14 mouse cellular contexts compared by ENCODE assay signal in the genomic region with DNA sequence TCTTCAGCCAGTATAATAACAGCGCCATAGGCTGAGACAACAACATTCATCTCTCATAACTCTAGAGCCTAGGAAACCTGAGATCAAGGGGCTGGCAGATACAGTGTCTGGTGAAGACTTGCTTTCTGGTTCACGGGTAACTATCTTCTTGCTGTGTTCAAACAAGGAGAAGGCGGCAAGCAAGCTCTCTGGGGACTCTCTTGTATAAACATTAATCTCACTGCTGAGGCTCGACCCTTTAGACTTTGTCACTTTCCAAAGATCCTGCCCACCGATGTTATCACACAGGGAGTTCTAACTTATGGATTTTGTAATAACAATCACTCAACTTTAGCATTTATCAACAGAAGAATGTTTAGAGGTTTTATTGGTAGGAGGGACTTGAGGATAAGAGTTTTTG.
A peak's percentile ranks its signal among the peaks of the same experiment; 100 is the strongest.
DNase-seq lines count a peak whose midpoint lies in the region; ATAC-seq lines count a peak whose summit lies in the region.
"Had no signal": no experiment of that assay in that cellular context is flagged by ENCODE, and none has a peak within 500 bp of the region (broad histone marks: within the 10 kb centered on the region; RNA-seq: fewer than 3 reads in every experiment).

No protein-coding gene starts in this region.

- H3K27ac ChIP-seq in heart, embryonic 12.5 days (ENCODE audit: poor library complexity, severe bottlenecking): no peak overlapping the region
- H3K27ac ChIP-seq in kidney, embryonic 16.5 days (ENCODE audit: low read length): no peak overlapping the region
- H3K27ac ChIP-seq: limb, embryonic 13.5 days; liver, embryonic 15.5 days; midbrain, embryonic 12.5 days; neural tube, embryonic 12.5 days had no signal

- peaks cover 10% of the 10 kb centered on the region for H3K4me1 ChIP-seq in heart, embryonic 12.5 days (replicated peaks)
- H3K4me1 ChIP-seq in kidney, embryonic 16.5 days (ENCODE audit: insufficient read depth, low read length): 0 out of 2 replicates have a peak, but pooled peaks cover 6% of the 10 kb centered on the region
- H3K4me1 ChIP-seq: limb, embryonic 13.5 days; liver, embryonic 15.5 days had no signal

- ATAC-seq in heart, embryonic 12.5 days (ENCODE audit: insufficient number of reproducible peaks, low FRiP score): no peak
- ATAC-seq in kidney, embryonic 16.5 days (ENCODE audit: low FRiP score, low TSS enrichment): peak; percentile 35; the same call in 1 of the 2 replicates

- no peak overlapping the region for H3K9ac ChIP-seq in heart, embryonic 12.5 days
- no peak overlapping the region for H3K9ac ChIP-seq in kidney, embryonic 16.5 days (replicated peaks; ENCODE audit: low read length)
- H3K9ac ChIP-seq: limb, embryonic 13.5 days; liver, embryonic 15.5 days; midbrain, embryonic 12.5 days; neural tube, embryonic 12.5 days had no signal

- DNase-seq in heart, postnatal 36 days: no peak
- peak; percentile 12 for DNase-seq in kidney, adult 11 months
- no peak for DNase-seq in kidney, postnatal 4 days
- peak; percentile 17 to 54 for DNase-seq in kidney, postnatal 36 days
- DNase-seq in urinary bladder, postnatal 10 days (ENCODE audit: low spot score): no peak
- DNase-seq: adrenal gland, adult 2 months; right cerebral cortex, postnatal 4 days; thymus, adult 2 months had no signal

- H3K9me3 ChIP-seq in heart, embryonic 12.5 days (replicated peaks): no peaks in the 10 kb centered on the region; the same call in 1 of the 2 replicates
- no peaks in the 10 kb centered on the region for H3K9me3 ChIP-seq in kidney, embryonic 16.5 days (ENCODE audit: low read length)
- H3K9me3 ChIP-seq: limb, embryonic 13.5 days; liver, embryonic 15.5 days; midbrain, embryonic 12.5 days; neural tube, embryonic 12.5 days had no signal

- H3K4me2 ChIP-seq in heart, embryonic 12.5 days: peak overlapping the region; percentile 53
- no peak overlapping the region for H3K4me2 ChIP-seq in kidney, embryonic 16.5 days (replicated peaks; ENCODE audit: low read depth, low read length)
- H3K4me2 ChIP-seq: limb, embryonic 13.5 days; liver, embryonic 15.5 days; midbrain, embryonic 12.5 days; neural tube, embryonic 12.5 days had no signal

- 29% methylated on average over 5 of the region's 5 CpGs for WGBS in heart, embryonic 12.5 days
- 19% methylated on average over 5 of the region's 5 CpGs for WGBS in kidney, embryonic 16.5 days

- no peak overlapping the region for H3K4me3 ChIP-seq in heart, embryonic 12.5 days
- no peak overlapping the region for H3K4me3 ChIP-seq in kidney, embryonic 16.5 days (ENCODE audit: low read length)
- H3K4me3 ChIP-seq: limb, embryonic 13.5 days; liver, embryonic 15.5 days; midbrain, embryonic 12.5 days; neural tube, embryonic 12.5 days had no signal

- intact Hi-C loops in heart, postnatal 36 days (cut with DNase I): no loop called here

- H3K36me3 ChIP-seq in heart, embryonic 12.5 days: no peaks in the 10 kb centered on the region
- H3K36me3 ChIP-seq in kidney, embryonic 16.5 days (ENCODE audit: insufficient read depth, low read length): no peaks in the 10 kb centered on the region
- H3K36me3 ChIP-seq: limb, embryonic 13.5 days; liver, embryonic 15.5 days; midbrain, embryonic 12.5 days; neural tube, embryonic 12.5 days had no signal

- H3K27me3 ChIP-seq in heart, embryonic 12.5 days (replicated peaks): peaks cover 24% of the 10 kb centered on the region; the same call in 1 of the 2 replicates
- H3K27me3 ChIP-seq in kidney, embryonic 16.5 days (ENCODE audit: insufficient read depth, low read length): no peaks in the 10 kb centered on the region
- H3K27me3 ChIP-seq: liver, embryonic 15.5 days; midbrain, embryonic 12.5 days; neural tube, embryonic 12.5 days had no signal

Comparison
In these comparisons a context has a peak if more than half of its experiments do, and no peak if none do; other contexts are left out.
1. DNase-seq: peak in kidney, adult 11 months (single experiment) and kidney, postnatal 36 days (2 of 2); none in heart, postnatal 36 days (0 of 2), kidney, postnatal 4 days (0 of 2) and urinary bladder, postnatal 10 days (single experiment).